Mouse (Mus musculus): ENCODE results near the gene Lmx1b.

The Lmx1b gene

GRCm38 (mm10) chr2:33643721-33644713 is 3.7 kb upstream of the Lmx1b start:
- no peak for DNase-seq (ENCODE audit: low read depth, low spot score)

- DNase-seq (ENCODE audit: low read depth, low spot score), result peak; percentile 75
Observed at GRCm38 (mm10) chr2:33642650-33643458, 2.5 kb upstream of the Lmx1b start.

- no peak for DNase-seq (ENCODE audit: low read depth, low spot score)
Observed at GRCm38 (mm10) chr2:33641859-33642571, 1.7 kb upstream of the Lmx1b start.

GRCm38 (mm10) chr2:33640978-33641858 is 907 bp upstream of the Lmx1b start:
- peak; percentile 91 for DNase-seq (ENCODE audit: low read depth, low spot score)

- peak; percentile 63 for DNase-seq (ENCODE audit: low read depth, low spot score)
Observed at GRCm38 (mm10) chr2:33639301-33640170, 775 bp downstream of the Lmx1b start.

- no peak for DNase-seq (ENCODE audit: low read depth, low spot score)
Observed at GRCm38 (mm10) chr2:33638141-33638733, 2.1 kb downstream of the Lmx1b start.

- DNase-seq (ENCODE audit: low read depth, low spot score), result peak; percentile 82
Observed at GRCm38 (mm10) chr2:33637288-33637687, 3.0 kb downstream of the Lmx1b start.

GRCm38 (mm10) chr2:33636628-33637188 is 3.6 kb downstream of the Lmx1b start:
- DNase-seq (ENCODE audit: low read depth, low spot score), result peak; percentile 33

GRCm38 (mm10) chr2:33636117-33636521 is 4.2 kb downstream of the Lmx1b start:
- peak; percentile 59 for DNase-seq (ENCODE audit: low read depth, low spot score)

GRCm38 (mm10) chr2:33635323-33636116 is 4.8 kb downstream of the Lmx1b start:
- DNase-seq (ENCODE audit: low read depth, low spot score), result no peak

GRCm38 (mm10) chr2:33634481-33635090 is 5.7 kb downstream of the Lmx1b start:
- no peak for DNase-seq (ENCODE audit: low read depth, low spot score)

GRCm38 (mm10) chr2:33633955-33634354 is 6.4 kb downstream of the Lmx1b start:
- no peak for DNase-seq (ENCODE audit: low read depth, low spot score)

- no peak for DNase-seq (ENCODE audit: low read depth, low spot score)
Observed at GRCm38 (mm10) chr2:33633237-33633636, 7.1 kb downstream of the Lmx1b start.

- DNase-seq (ENCODE audit: low read depth, low spot score), result no peak
Observed at GRCm38 (mm10) chr2:33632551-33633059, 7.7 kb downstream of the Lmx1b start.

GRCm38 (mm10) chr2:33631708-33632343 is 8.5 kb downstream of the Lmx1b start:
- DNase-seq (ENCODE audit: low read depth, low spot score), result peak; percentile 74

GRCm38 (mm10) chr2:33631022-33631707 is 9.1 kb downstream of the Lmx1b start:
- peak; percentile 56 for DNase-seq (ENCODE audit: low read depth, low spot score)
